Mouse (Mus musculus) layer of hippocampus, adult 9-11 months (tissue): ENCODE measurements at regions not wholly inside any gene's neighbourhood (a gene's known extent, or its start where the extent isn't known, plus 50 kb on each side); places are given as distances from the start of the nearest gene placed in this dataset.

ENCODE experiments used
- DNase-seq: peaks from one replicate; pipeline ENCODE4 v3.0.0; 2022

- peak; percentile 13 for DNase-seq
Observed at GRCm38 (mm10) chr10:7267903-7268302, 55.9 kb upstream of the Cnksr3 start.

- no peak for DNase-seq
Observed at GRCm38 (mm10) chr10:7267106-7267505, 55.1 kb upstream of the Cnksr3 start.

DNA sequence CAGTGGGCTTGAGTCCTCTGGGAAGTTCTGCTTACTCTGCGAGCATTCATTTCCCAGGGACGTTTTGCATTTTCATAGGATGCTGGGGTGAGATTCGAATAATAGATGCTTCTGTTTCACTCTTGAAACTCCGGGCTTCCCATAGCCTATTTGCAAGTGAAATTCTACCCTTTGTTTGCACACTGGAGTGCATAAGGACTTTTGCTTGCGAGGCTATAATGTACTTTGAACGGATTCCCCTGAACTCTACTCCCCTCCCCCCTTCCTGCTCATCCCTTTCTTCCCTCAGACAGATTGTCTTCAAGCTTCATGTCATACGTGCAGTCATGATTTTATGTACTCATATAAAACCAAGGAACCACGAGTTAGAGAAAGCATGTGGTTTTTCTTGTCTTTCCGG is 53.4 kb upstream of the Cnksr3 start:
- no peak for DNase-seq

- DNase-seq = no peak
Observed at GRCm38 (mm10) chr10:7264721-7265120, 52.7 kb upstream of the Cnksr3 start.
